Mouse (Mus musculus): ENCODE results near the gene Intu. TPM values are rescaled to one million over a fixed set of nuclear protein-coding genes. Genes with fewer than 3 reads are reported as not detected.
A peak's percentile ranks its signal among the peaks of the same experiment; 100 is the strongest.

Gene Intu
- polyA plus RNA-seq, 1 experiment from 2014 or later: 4.2 TPM

GRCm38 (mm10) chr3:40519555-40519954, 11.5 kb upstream of the Intu start:
- no peaks in the 10 kb centered on the region for H3K36me3 ChIP-seq
- no peak for DNase-seq (ENCODE audit: low spot score)
- 69% methylated on average over 3 of the region's 3 CpGs for WGBS

GRCm38 (mm10) chr3:40520567-40520966, 10.5 kb upstream of the Intu start:
- H3K36me3 ChIP-seq: no peaks in the 10 kb centered on the region
- H3K4me3 ChIP-seq: no peak overlapping the region
- H3K27ac ChIP-seq: no peak overlapping the region
- DNase-seq (ENCODE audit: low spot score): no peak
- no peaks in the 10 kb centered on the region for H3K9me3 ChIP-seq
- no peaks in the 10 kb centered on the region for H3K27me3 ChIP-seq (ENCODE audit: insufficient read depth, poor library complexity, severe bottlenecking)
- WGBS: 94% methylated on average over 3 of the region's 3 CpGs
- H3K4me1 ChIP-seq: no peaks in the 10 kb centered on the region

More at GRCm38 (mm10) chr3:40519555-40519954, 11.5 kb upstream of the Intu start:
- Histone ChIP-seq H3K27ac (no peak overlapping the region), H3K27me3 (ENCODE audit: insufficient read depth, poor library complexity, severe bottlenecking) (no peaks in the 10 kb centered on the region), H3K4me3 (no peak overlapping the region), H3K4me1 (no peaks in the 10 kb centered on the region), H3K9me3 (no peaks in the 10 kb centered on the region)

GRCm38 (mm10) chr3:40522446-40522845, 8.6 kb upstream of the Intu start:
- Histone ChIP-seq H3K36me3 (no peaks in the 10 kb centered on the region), H3K4me3 (0 out of 2 replicates have a peak overlapping the region, but pooled peaks have one; percentile 27), H3K9me3 (no peaks in the 10 kb centered on the region), H3K27me3 (ENCODE audit: insufficient read depth, poor library complexity, severe bottlenecking) (peaks cover 11% of the 10 kb centered on the region; the same call in 1 of the 2 replicates), H3K27ac (no peak overlapping the region), H3K4me1 (no peaks in the 10 kb centered on the region)
- WGBS: 31% methylated on average over 6 of the region's 6 CpGs
- no peak for DNase-seq (ENCODE audit: low spot score)

GRCm38 (mm10) chr3:40522846-40523245, 8.2 kb upstream of the Intu start:
- Histone ChIP-seq H3K4me1 (0 out of 2 replicates have a peak, but pooled peaks cover 2% of the 10 kb centered on the region), H3K27ac (no peak overlapping the region), H3K4me3 (peak overlapping the region; percentile 27), H3K36me3 (no peaks in the 10 kb centered on the region), H3K9me3 (no peaks in the 10 kb centered on the region), H3K27me3 (ENCODE audit: insufficient read depth, poor library complexity, severe bottlenecking) (peaks cover 11% of the 10 kb centered on the region; the same call in 1 of the 2 replicates)
- DNase-seq (ENCODE audit: low spot score): no peak
- WGBS: 48% methylated on average over 14 of the region's 14 CpGs

GRCm38 (mm10) chr3:40523371-40523783, 7.7 kb upstream of the Intu start:
- Histone ChIP-seq H3K27me3 (ENCODE audit: insufficient read depth, poor library complexity, severe bottlenecking) (peaks cover 13% of the 10 kb centered on the region), H3K4me3 (peak overlapping the region; percentile 27; the same call in 1 of the 2 replicates), H3K27ac (no peak overlapping the region), H3K4me1 (peaks cover 7% of the 10 kb centered on the region), H3K36me3 (no peaks in the 10 kb centered on the region), H3K9me3 (no peaks in the 10 kb centered on the region)
- WGBS: 14% methylated on average over 7 of the region's 7 CpGs
- no peak for DNase-seq (ENCODE audit: low spot score)

GRCm38 (mm10) chr3:40524841-40525240, 6.2 kb upstream of the Intu start:
- no peak overlapping the region for H3K27ac ChIP-seq
- 84% methylated on average over 7 of the region's 7 CpGs for WGBS

GRCm38 (mm10) chr3:40525341-40525740, 5.7 kb upstream of the Intu start:
- DNase-seq (ENCODE audit: low spot score): no peak
- 24% methylated on average over 4 of the region's 4 CpGs for WGBS
- no peaks in the 10 kb centered on the region for H3K36me3 ChIP-seq
- H3K4me3 ChIP-seq: no peak overlapping the region
- H3K4me1 ChIP-seq: peaks cover 14% of the 10 kb centered on the region
- H3K27ac ChIP-seq: no peak overlapping the region
- H3K9me3 ChIP-seq: no peaks in the 10 kb centered on the region
- H3K27me3 ChIP-seq (ENCODE audit: insufficient read depth, poor library complexity, severe bottlenecking): peaks cover 26% of the 10 kb centered on the region

More at GRCm38 (mm10) chr3:40524841-40525240, 6.2 kb upstream of the Intu start:
- no peak overlapping the region for H3K4me3 ChIP-seq
- H3K27me3 ChIP-seq (ENCODE audit: insufficient read depth, poor library complexity, severe bottlenecking): peaks cover 26% of the 10 kb centered on the region
- peaks cover 14% of the 10 kb centered on the region for H3K4me1 ChIP-seq
- no peak for DNase-seq (ENCODE audit: low spot score)
- no peaks in the 10 kb centered on the region for H3K36me3 ChIP-seq
- no peaks in the 10 kb centered on the region for H3K9me3 ChIP-seq

- DNase-seq (ENCODE audit: low spot score): no peak
- no peaks in the 10 kb centered on the region for H3K9me3 ChIP-seq
- H3K27ac ChIP-seq: no peak overlapping the region
- 81% methylated on average over 3 of the region's 3 CpGs for WGBS
- peaks cover 27% of the 10 kb centered on the region for H3K27me3 ChIP-seq (ENCODE audit: insufficient read depth, poor library complexity, severe bottlenecking)
- peaks cover 17% of the 10 kb centered on the region for H3K4me1 ChIP-seq
- H3K4me3 ChIP-seq: no peak overlapping the region
- H3K36me3 ChIP-seq: no peaks in the 10 kb centered on the region
These were observed 5.0 kb upstream of the Intu start for GRCm38 (mm10) chr3:40526095-40526494.

- Histone ChIP-seq H3K27me3 (ENCODE audit: insufficient read depth, poor library complexity, severe bottlenecking) (peaks cover 38% of the 10 kb centered on the region), H3K27ac (no peak overlapping the region), H3K36me3 (no peaks in the 10 kb centered on the region), H3K9me3 (no peaks in the 10 kb centered on the region), H3K4me3 (no peak overlapping the region), H3K4me1 (peaks cover 26% of the 10 kb centered on the region)
- WGBS: 46% methylated on average over 10 of the region's 10 CpGs
- no peak for DNase-seq (ENCODE audit: low spot score)
These were observed 3.9 kb upstream of the Intu start for GRCm38 (mm10) chr3:40527218-40527617.

GRCm38 (mm10) chr3:40527976-40528950, 2.8 kb upstream of the Intu start:
- no peak overlapping the region for H3K4me3 ChIP-seq
- WGBS: 8% methylated on average over 9 of the region's 9 CpGs
- no peaks in the 10 kb centered on the region for H3K9me3 ChIP-seq
- H3K27ac ChIP-seq: no peak overlapping the region
- DNase-seq (ENCODE audit: low spot score): no peak
- peaks cover 49% of the 10 kb centered on the region for H3K27me3 ChIP-seq (ENCODE audit: insufficient read depth, poor library complexity, severe bottlenecking)
- H3K36me3 ChIP-seq: no peaks in the 10 kb centered on the region
- H3K4me1 ChIP-seq: peaks cover 26% of the 10 kb centered on the region

- WGBS: 43% methylated on average over 6 of the region's 6 CpGs
- Histone ChIP-seq H3K36me3 (no peaks in the 10 kb centered on the region), H3K9me3 (no peaks in the 10 kb centered on the region), H3K27ac (no peak overlapping the region), H3K4me3 (no peak overlapping the region), H3K4me1 (peaks cover 26% of the 10 kb centered on the region), H3K27me3 (ENCODE audit: insufficient read depth, poor library complexity, severe bottlenecking) (peaks cover 56% of the 10 kb centered on the region)
- no peak for DNase-seq (ENCODE audit: low spot score)
These were observed 2.1 kb upstream of the Intu start for GRCm38 (mm10) chr3:40528958-40529357.

GRCm38 (mm10) chr3:40530845-40531244, 241 bp upstream of the Intu start:
- Histone ChIP-seq H3K4me3 (peak overlapping the region; percentile 70), H3K9me3 (no peaks in the 10 kb centered on the region), H3K27me3 (ENCODE audit: insufficient read depth, poor library complexity, severe bottlenecking) (peaks cover 67% of the 10 kb centered on the region), H3K36me3 (no peaks in the 10 kb centered on the region), H3K4me1 (peaks cover 26% of the 10 kb centered on the region), H3K27ac (no peak overlapping the region)
- WGBS: 15% methylated on average over 7 of the region's 7 CpGs
- DNase-seq (ENCODE audit: low spot score): no peak

- peaks cover 26% of the 10 kb centered on the region for H3K4me1 ChIP-seq
- H3K4me3 ChIP-seq: peak overlapping the region; percentile 70
- H3K27me3 ChIP-seq (ENCODE audit: insufficient read depth, poor library complexity, severe bottlenecking): peaks cover 58% of the 10 kb centered on the region
- 11% methylated on average over 11 of the region's 11 CpGs for WGBS
- no peaks in the 10 kb centered on the region for H3K36me3 ChIP-seq
- no peak overlapping the region for H3K27ac ChIP-seq
- no peak for DNase-seq (ENCODE audit: low spot score)
- no peaks in the 10 kb centered on the region for H3K9me3 ChIP-seq
These were observed 1.2 kb downstream of the Intu start for GRCm38 (mm10) chr3:40532256-40532655.
